Mouse (Mus musculus) kidney, postnatal 4 days (tissue): ENCODE measurements at regions not wholly inside any gene's neighbourhood (a gene's known extent, or its start where the extent isn't known, plus 50 kb on each side); places are given as distances from the start of the nearest gene placed in this dataset.

Experiments used
- DNase-seq, 2 experiments: peaks; one replicate each; pipeline ENCODE4 v3.0.0; 2021; ENCODE audit warnings: mixed read lengths in 2 of 2

- peak; percentile 58 to 65 for DNase-seq
Measured at GRCm38 (mm10) chr4:4875257-4875656, 82.1 kb upstream of the Impad1 start.

GRCm38 (mm10) chr4:4858345-4858744, 65.2 kb upstream of the Impad1 start:
- DNase-seq = no peak
